Mouse (Mus musculus) embryonic facial prominence, embryonic 11.5 days (tissue): ENCODE data around the gene Pdcd4. TPM values are rescaled to one million over a fixed set of nuclear protein-coding genes. Genes with fewer than 3 reads are reported as not detected.

Experiments used
- ATAC-seq: fragments of 200-750 bp; cut with Nextera tagmentation; replicated peaks from 2 replicates; pipeline ENCODE4 v1.8.0; 2017; ENCODE audit warnings: low read depth; ENCODE audit not compliant: insufficient number of reproducible peaks, low FRiP score, low TSS enrichment
- DNase-seq: peaks from one replicate; pipeline ENCODE4 v3.0.0-alpha.2; 2015; ENCODE audit warnings: low spot score
- H3K27ac ChIP-seq: fragments of 300-500 bp; sonication (generic); replicated peaks from 2 replicates; pipeline ENCODE4 v1.5.1; 2014; ENCODE audit warnings: mild to moderate bottlenecking, low read depth, low read length, control low read depth
- H3K27me3 ChIP-seq: fragments of 300-500 bp; sonication (generic); 2 replicates; pipeline ENCODE4 v1.6.1; 2014; ENCODE audit warnings: mild to moderate bottlenecking, low read length, moderate library complexity, mixed read lengths; ENCODE audit not compliant: control insufficient read depth, insufficient read depth
- H3K36me3 ChIP-seq: fragments of 300-500 bp; sonication (generic); replicated peaks from 2 replicates; pipeline ENCODE4 v1.6.1; 2014; ENCODE audit warnings: low read depth, mild to moderate bottlenecking, low read length, moderate library complexity, mixed read lengths; ENCODE audit not compliant: control insufficient read depth, insufficient read depth
- H3K4me1 ChIP-seq: fragments of 300-500 bp; sonication (generic); 2 replicates; pipeline ENCODE4 v1.6.1; 2014; ENCODE audit warnings: low read length, mixed read lengths; ENCODE audit not compliant: control insufficient read depth, insufficient read depth
- H3K4me2 ChIP-seq: fragments of 300-500 bp; sonication (generic); 2 replicates; pipeline ENCODE4 v1.6.1; 2014; ENCODE audit warnings: low read depth, mild to moderate bottlenecking, control low read depth, low read length, moderate library complexity
- H3K4me3 ChIP-seq: fragments of 300-500 bp; sonication (generic); 2 replicates; pipeline ENCODE4 v1.5.1; 2014; ENCODE audit warnings: low read depth, low read length, control low read depth
- H3K9ac ChIP-seq: fragments of 300-500 bp; sonication (generic); replicated peaks from 2 replicates; pipeline ENCODE4 v1.6.1; 2014; ENCODE audit warnings: mild to moderate bottlenecking, control low read depth, low read length
- H3K9me3 ChIP-seq: fragments of 300-500 bp; sonication (generic); replicated peaks from 2 replicates; pipeline ENCODE4 v1.6.1; 2016; ENCODE audit warnings: mild to moderate bottlenecking, low read length, inconsistent platforms, mixed read lengths; ENCODE audit not compliant: control insufficient read depth
- WGBS: fragments of 180-500 bp; shearing (Covaris S2); extraction: QIAGEN DNeasy Blood & Tissue Kit; methylation state at CpG from one replicate; pipeline ENCODE4 v1.1.7; 2014; 5-methylcytosine and 5-hydroxymethylcytosine counted together
- polyA plus RNA-seq: library from polyadenylated mRNA; unstranded; fragments of >200 nt; fragmentation: Nextera tagmentation; extraction: Ambion mirVana; gene quantifications from 2 replicates; pipeline ENCODE4 v1.2.1, GENCODE M21; 2014

Pdcd4 gene
- polyA plus RNA-seq, 1 experiment from 2014 or later, result 96.2 TPM

DNA sequence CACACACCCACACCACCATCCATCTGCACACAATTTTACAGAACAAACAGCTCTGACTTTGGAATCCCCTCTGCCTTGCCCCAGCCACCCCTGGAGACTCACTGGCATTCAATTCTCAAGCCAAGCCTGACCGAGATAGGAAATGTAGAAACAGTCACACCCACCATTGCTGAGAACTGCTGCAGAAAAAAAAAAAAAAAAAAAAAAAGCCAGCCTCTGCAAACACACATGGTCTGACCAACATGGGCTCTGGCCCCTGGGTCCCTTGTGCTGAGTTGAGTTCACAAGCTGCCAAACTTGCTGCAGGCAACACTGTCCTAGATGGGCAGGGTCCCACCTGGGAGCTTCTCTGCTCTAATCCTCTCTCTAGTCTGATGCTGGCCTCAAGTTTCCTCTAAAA is 14.3 kb upstream of the Pdcd4 start:
- no peak for ATAC-seq
- Histone ChIP-seq H3K27ac (no peak overlapping the region), H3K4me2 (no peak overlapping the region), H3K4me1 (no peaks in the 10 kb centered on the region), H3K27me3 (no peaks in the 10 kb centered on the region), H3K9me3 (no peaks in the 10 kb centered on the region), H3K4me3 (no peak overlapping the region), H3K9ac (no peak overlapping the region), H3K36me3 (no peaks in the 10 kb centered on the region)
- WGBS, result 57% methylated on average over 1 of the region's 1 CpGs
- no peak for DNase-seq

- WGBS, result 83% methylated on average over 1 of the region's 1 CpGs
- Histone ChIP-seq H3K4me3 (no peak overlapping the region), H3K9me3 (no peaks in the 10 kb centered on the region), H3K27ac (no peak overlapping the region), H3K27me3 (no peaks in the 10 kb centered on the region), H3K4me1 (no peaks in the 10 kb centered on the region), H3K4me2 (no peak overlapping the region), H3K9ac (no peak overlapping the region), H3K36me3 (no peaks in the 10 kb centered on the region)
- ATAC-seq (no peak), DNase-seq (no peak)
These were observed 11.6 kb upstream of the Pdcd4 start for GRCm38 (mm10) chr19:53880460-53880859.

DNA sequence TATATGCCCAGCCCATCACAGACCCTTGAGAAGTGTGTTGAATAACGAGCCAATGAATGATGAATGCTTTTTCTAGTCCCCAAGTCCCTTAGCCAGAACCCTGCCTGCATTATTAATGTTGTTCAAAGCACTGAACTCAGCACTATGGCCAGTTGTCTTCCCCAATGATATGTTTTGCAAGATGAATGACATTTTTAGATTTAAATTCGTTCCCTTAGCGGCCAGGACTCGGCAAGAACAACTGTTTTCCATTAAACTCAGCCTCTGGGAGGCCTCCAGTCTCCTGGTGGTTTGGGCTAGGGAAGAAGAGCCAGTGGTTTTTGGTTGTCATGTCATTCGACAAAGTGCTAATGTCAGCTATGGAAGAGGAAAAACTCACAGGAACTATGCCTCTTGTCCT is 10.2 kb upstream of the Pdcd4 start:
- ATAC-seq (no peak), DNase-seq (no peak)
- WGBS, result 52% methylated on average over 5 of the region's 5 CpGs
- Histone ChIP-seq H3K4me2 (no peak overlapping the region), H3K36me3 (no peaks in the 10 kb centered on the region), H3K27ac (no peak overlapping the region), H3K27me3 (no peaks in the 10 kb centered on the region), H3K4me3 (no peak overlapping the region), H3K4me1 (no peaks in the 10 kb centered on the region; the same call in 1 of the 2 replicates), H3K9ac (no peak overlapping the region), H3K9me3 (no peaks in the 10 kb centered on the region)

DNA sequence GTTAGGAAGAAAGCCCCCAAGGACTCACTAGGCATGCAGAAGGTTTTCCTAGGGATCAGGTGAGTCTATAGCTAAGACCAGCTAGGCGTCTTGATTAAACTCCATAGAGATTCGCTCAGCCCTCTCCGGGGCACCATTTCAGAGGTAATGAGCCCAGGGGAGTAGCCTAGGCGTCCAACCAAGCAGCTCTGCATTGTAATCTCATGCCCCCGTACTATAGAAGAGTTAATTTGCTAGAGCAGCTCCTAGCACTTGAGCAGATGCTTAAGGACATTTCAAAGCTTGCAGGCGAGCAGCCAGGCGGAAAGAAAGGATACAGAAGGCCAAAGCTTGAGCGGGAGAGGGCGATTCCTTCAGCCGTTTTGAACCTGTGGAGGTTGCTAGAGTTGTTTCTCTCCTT is 6.6 kb upstream of the Pdcd4 start:
- 48% methylated on average over 10 of the region's 10 CpGs for WGBS
- no peaks in the 10 kb centered on the region for H3K9me3 ChIP-seq
- H3K9ac ChIP-seq, result no peak overlapping the region
- no peak overlapping the region for H3K27ac ChIP-seq
- no peak overlapping the region for H3K4me3 ChIP-seq
- ATAC-seq (no peak), DNase-seq (no peak)
- no peak overlapping the region for H3K4me2 ChIP-seq
- H3K36me3 ChIP-seq, result no peaks in the 10 kb centered on the region
- no peaks in the 10 kb centered on the region; the same call in 1 of the 2 replicates for H3K4me1 ChIP-seq
- H3K27me3 ChIP-seq, result no peaks in the 10 kb centered on the region

GRCm38 (mm10) chr19:53886576-53887370 is 5.3 kb upstream of the Pdcd4 start:
- no peaks in the 10 kb centered on the region; the same call in 1 of the 2 replicates for H3K4me1 ChIP-seq
- ATAC-seq, result no peak
- DNase-seq, result no peak
- H3K36me3 ChIP-seq, result no peaks in the 10 kb centered on the region
- no peaks in the 10 kb centered on the region for H3K9me3 ChIP-seq
- no peak overlapping the region for H3K9ac ChIP-seq
- WGBS, result 88% methylated on average over 10 of the region's 10 CpGs
- H3K4me2 ChIP-seq, result no peak overlapping the region
- no peaks in the 10 kb centered on the region for H3K27me3 ChIP-seq
- no peak overlapping the region for H3K27ac ChIP-seq
- H3K4me3 ChIP-seq, result no peak overlapping the region

DNA sequence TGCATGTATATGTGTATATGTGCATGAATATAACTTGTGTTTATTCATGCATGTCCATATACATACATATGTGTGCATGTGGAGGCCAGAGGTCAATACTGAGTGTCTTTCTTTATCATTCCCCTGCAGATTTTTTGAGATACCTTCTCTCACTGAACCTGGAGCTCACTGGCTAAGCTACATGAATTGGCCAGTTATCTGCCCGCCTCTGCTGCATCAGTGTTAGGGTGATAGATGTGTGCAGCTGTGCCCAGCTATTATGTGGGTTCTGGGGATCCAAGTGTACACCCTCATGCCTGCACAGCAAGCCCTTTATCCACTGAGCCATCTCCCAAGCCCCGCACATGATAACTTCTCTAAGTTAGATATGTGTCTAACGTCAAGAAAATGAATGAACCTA is 4.2 kb upstream of the Pdcd4 start:
- H3K9me3 ChIP-seq, result no peaks in the 10 kb centered on the region
- ATAC-seq (no peak), DNase-seq (no peak)
- H3K27ac ChIP-seq, result no peak overlapping the region
- no peak overlapping the region for H3K9ac ChIP-seq
- H3K27me3 ChIP-seq, result no peaks in the 10 kb centered on the region
- no peaks in the 10 kb centered on the region; the same call in 1 of the 2 replicates for H3K4me1 ChIP-seq
- no peaks in the 10 kb centered on the region for H3K36me3 ChIP-seq
- 86% methylated on average over 3 of the region's 3 CpGs for WGBS
- H3K4me3 ChIP-seq, result no peak overlapping the region
- no peak overlapping the region for H3K4me2 ChIP-seq

- WGBS, result 89% methylated on average over 9 of the region's 9 CpGs
- H3K27me3 ChIP-seq, result no peaks in the 10 kb centered on the region
These were observed 3.7 kb upstream of the Pdcd4 start for GRCm38 (mm10) chr19:53888331-53888730.

DNA sequence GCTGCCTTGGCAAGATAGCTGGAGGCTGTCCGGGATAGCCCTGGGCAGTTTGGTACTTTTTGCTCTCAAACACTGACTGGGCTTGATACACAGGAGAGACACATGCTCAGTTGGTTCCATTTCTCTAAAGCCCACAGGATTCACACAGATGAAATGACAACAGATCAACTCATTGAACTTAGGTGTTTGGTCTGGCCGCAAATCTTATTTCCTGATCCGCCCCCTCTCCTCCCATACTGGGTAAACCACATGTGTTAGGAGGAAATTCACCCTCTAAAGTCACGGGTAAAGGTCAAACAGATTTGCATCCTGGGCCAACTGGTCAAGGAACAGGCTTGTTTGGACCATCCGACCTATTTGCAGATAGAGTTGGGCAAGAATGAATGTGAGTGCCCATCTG is 2.5 kb upstream of the Pdcd4 start:
- Histone ChIP-seq H3K36me3 (no peaks in the 10 kb centered on the region), H3K4me3 (no peak overlapping the region), H3K9ac (no peak overlapping the region), H3K4me2 (no peak overlapping the region), H3K4me1 (no peaks in the 10 kb centered on the region; the same call in 1 of the 2 replicates), H3K27ac (no peak overlapping the region), H3K9me3 (no peaks in the 10 kb centered on the region), H3K27me3 (no peaks in the 10 kb centered on the region)
- 70% methylated on average over 5 of the region's 5 CpGs for WGBS
- ATAC-seq, result no peak
- DNase-seq, result no peak

More at GRCm38 (mm10) chr19:53888331-53888730, 3.7 kb upstream of the Pdcd4 start:
- Histone ChIP-seq H3K9ac (no peak overlapping the region), H3K36me3 (no peaks in the 10 kb centered on the region), H3K4me2 (no peak overlapping the region), H3K9me3 (no peaks in the 10 kb centered on the region), H3K4me3 (no peak overlapping the region), H3K4me1 (no peaks in the 10 kb centered on the region; the same call in 1 of the 2 replicates), H3K27ac (no peak overlapping the region)
- DNase-seq, result no peak
- ATAC-seq, result no peak
